Mouse (Mus musculus): Measurements from ENCODE around the gene Klk1b4.
"Not testable (repeated sequence)": the region's sequence is repeated elsewhere in the genome, so short reads cannot be mapped to it uniquely, and the experiment has no call there.

Klk1b4 gene

DNA sequence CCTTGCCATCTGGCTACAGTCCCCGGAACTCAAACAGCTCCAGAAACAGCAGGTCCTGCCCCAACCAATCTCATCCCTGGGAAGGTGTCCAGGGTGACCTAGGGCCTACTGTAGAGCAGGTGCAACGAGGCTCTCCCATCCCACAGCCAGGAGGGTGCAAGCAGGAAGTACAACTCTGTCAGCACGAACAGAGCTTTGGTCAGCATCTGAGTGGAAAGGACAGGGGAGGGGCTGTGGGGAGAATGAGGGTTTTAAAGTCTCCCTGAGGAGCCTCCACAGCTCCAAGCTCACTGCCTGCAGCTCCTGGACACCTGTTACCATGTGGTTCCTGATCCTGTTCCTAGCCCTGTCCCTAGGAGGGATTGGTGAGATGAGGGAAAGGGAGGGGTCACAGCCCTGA is at the start of gene Klk1b4:
Klk1b4 (plus strand) TSS at position 301 of the 400 bp plus-strand sequence.
- not testable (repeated sequence) for DNase-seq (ENCODE audit: low read depth, low spot score)

DNA sequence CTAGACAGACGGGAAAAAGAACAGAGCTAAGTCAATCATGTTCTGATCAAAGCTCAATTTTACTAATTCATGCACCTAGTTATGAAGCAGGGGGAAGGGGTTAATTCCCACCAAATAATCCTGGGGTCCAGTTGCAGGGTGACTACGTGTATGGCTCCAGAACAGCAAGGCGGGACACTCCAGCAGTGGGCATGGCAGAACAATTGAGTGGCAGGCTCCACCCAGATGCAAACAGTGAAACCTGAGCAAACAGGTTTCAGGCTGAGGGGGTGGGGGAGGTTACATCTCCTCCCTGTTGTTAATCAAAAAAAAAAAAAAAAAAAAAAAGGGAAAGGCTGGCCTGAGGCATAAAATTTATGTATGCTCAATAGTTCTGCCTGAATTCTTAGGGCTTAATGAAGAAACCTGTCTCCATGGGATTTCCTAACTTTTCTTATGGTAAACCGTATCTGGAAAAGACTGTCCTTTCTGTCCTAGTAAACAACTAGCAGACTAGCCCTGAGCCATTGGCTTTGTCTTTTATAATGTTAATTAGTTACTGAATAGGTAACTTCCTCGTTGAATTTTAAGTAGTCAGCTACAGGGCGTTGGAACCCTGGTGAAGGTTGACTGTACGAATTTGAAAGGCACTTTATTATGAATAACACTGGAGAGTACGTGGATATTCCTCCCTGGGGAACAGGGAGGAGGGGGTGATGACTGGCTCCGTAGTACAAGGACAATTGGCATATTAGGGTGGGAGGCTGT is 27.8 kb upstream of the Klk1b4 start:
- DNase-seq (ENCODE audit: low read depth, low spot score), result no peak

DNA sequence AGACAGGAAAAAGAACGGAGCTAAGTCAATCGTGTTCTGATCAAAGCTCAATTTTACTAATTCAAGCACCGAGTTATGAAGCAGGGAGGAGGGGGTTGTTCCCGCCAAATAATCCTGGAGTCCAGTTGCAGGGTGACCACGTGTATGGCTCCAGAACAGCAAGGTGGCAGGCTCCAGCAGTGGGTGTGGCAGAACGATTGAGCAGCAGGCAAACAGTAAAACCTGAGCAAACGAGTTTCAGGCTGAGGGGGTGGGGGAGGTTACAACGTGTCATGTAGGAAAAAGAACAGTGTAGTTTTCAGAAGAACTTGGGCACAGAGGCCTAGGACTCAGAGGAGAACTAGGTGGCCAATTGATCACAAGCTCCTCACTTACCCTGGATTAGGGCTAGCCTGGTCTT is 20.7 kb upstream of the Klk1b4 start:
- DNase-seq (ENCODE audit: low read depth, low spot score), result not testable (repeated sequence)

DNA sequence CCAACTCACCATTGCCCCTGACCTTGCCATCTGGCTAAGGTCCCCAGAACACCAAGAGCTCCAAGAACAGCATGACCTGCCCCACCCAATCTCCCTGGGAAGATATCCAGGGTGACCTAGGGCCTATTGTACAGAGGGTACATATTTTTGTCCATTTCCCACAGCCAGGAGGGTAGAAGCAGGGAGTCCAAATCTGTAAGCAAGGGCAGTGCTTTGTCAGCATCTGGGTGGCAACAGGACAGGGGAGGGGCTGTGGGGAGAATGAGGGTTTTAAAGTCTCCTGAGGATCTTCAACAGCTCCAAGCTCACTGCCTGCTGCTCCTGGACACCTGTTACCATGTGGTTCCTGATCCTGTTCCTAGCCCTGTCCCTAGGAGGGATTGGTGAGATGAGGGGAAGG is 19.3 kb upstream of the Klk1b4 start, which contains the start of gene Klk1b24:
Klk1b24 (plus strand) TSS at position 301 of the 400 bp plus-strand sequence.
- DNase-seq (ENCODE audit: low read depth, low spot score), result not testable (repeated sequence)

DNA sequence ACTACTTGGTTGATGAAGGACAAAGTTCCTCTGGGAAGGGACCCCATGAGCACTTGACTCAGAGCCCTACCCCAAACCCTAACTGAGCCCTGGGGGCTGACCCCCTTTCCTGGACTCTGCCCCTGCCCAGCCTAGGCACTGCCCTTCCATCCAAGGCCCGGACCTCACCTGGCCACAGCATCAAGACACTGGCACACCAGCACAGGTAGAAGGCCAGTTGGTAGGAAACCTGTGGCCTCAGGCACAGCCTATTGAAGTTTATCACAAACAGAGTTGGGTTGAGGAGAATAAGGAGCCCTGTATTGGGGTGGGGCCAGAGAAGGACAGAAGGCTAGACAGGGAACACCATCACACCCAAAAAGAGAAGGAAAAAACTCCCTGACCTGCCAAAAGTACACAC is 13.8 kb upstream of the Klk1b4 start:
- not testable (repeated sequence) for DNase-seq (ENCODE audit: low read depth, low spot score)

DNA sequence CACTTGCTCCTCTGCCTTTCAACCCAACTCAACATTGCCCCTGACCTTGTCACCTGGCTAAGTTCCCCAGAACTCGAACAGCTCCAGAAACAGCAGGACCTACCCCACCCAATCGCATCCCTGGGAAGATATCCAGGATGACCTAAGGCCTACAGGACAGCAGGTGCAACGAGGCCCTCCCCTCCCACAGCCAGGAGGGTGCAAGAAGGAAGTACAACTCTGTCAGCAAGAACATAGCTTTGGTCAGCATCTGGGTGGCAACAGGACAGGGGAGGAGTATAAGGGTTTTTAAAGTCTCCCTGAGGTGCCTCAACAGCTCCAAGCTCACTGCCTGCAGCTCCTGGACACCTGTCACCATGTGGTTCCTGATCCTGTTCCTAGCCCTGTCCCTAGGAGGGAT is 9.3 kb upstream of the Klk1b4 start, which contains the start of gene Klk1b3:
Klk1b3 (plus strand) TSS at position 301 of the 400 bp plus-strand sequence.
- DNase-seq (ENCODE audit: low read depth, low spot score), result no peak

DNA sequence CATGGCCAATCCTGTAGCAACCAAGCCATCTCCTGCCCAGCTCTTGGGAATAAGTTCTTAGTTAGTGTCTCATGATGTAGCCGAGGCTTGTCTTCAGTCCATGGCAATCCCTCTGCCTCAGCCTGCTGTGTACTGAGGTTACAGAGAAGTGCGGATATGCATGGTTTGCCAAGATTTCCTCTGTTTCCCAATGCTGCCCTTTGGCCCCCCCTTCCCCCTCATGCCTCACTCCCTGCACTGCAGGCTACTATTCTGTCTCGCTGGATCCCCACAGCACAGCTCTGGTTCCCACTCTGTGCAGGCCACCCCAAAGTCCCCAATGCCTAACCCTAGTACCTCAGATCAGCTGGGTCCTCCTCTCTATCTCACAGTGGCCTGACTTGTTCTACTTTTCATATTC is 1.1 kb downstream of the Klk1b4 start:
- DNase-seq (ENCODE audit: low read depth, low spot score), result no peak

DNA sequence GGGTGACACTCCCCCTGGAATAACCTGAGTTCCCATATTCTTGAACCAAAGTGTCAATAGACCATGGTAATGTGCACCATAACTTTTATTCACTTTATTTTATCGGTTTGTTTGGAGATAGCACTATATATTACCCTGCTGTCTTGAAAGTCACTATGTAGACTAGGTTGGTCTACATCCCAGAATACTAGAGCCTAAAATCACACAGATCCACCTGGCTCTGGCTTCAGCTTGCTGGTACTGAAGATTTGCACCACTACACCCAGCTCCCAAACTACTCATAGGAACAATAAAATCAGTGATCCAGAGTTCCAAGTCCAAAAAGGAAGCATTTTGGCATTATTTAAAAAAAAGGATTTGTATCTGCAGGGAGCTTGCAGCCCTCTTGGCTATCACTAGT is 8.4 kb downstream of the Klk1b4 start, which contains the start of gene Klk1b5:
Klk1b5 (plus strand) TSS at position 301 of the 400 bp plus-strand sequence.
- no peak for DNase-seq (ENCODE audit: low read depth, low spot score)

DNA sequence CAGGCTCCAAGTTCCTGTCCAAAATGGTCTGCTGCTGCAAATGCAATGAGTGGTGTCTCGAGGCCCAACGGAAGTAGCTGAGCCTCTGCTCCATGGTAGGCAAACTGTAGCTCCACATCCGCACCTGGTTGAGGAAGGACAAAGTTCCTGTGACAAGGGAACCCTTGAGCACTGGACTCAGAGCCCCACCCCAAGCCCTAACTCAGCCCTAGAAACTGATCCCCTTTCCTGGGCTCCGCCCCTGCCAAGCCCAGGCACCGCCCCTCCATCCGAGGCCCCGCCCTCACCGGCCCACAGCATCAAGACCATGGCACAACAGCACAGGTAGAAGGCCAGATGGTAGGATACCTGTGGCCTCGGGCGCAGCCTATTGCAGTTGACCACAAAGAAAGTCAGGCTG is 14.4 kb downstream of the Klk1b4 start:
- DNase-seq (ENCODE audit: low read depth, low spot score), result not testable (repeated sequence)

DNA sequence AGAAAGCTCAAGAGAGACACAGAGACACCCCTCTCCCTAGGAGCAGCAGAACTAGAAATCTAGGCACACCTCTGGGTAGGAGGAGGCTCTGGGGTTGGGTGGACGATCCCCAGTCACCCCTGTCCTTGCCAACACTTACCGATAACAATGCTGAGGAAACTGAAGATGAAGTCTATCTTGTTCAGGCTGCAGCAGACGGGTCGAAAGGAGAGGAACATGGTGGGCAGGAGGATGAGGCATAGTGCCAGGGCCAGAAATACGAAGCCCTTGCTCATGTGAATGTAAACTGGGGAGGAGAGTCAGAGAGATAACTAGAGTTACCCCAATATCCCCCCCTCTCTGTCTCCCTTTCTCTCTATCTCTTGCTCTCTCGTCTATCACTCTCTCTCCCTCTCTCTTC is 15.1 kb downstream of the Klk1b4 start:
- not testable (repeated sequence) for DNase-seq (ENCODE audit: low read depth, low spot score)

DNA sequence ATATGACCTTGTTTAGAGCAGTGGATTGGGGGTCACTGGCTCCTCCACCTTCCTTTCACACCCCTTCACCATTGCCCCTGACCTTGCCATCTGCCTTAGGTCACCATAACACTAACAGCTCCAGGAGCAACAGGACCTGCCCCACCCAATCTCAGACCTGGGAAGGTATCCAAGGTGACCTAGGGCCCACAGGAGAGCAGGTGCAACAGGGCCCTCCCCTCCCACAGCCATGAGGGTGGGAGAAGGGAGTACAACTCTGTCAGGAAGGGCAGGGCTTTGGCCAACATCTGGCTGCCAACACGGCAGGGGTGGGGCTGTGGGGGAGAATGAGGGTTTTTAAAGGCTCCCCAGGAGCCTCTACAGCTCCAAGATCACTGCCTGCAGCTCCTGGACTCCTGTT is 17.8 kb downstream of the Klk1b4 start, which contains the start of gene Klk1:
Klk1 (plus strand) TSS at position 285 of the 400 bp plus-strand sequence.
- no peak for DNase-seq (ENCODE audit: low read depth, low spot score)

DNA sequence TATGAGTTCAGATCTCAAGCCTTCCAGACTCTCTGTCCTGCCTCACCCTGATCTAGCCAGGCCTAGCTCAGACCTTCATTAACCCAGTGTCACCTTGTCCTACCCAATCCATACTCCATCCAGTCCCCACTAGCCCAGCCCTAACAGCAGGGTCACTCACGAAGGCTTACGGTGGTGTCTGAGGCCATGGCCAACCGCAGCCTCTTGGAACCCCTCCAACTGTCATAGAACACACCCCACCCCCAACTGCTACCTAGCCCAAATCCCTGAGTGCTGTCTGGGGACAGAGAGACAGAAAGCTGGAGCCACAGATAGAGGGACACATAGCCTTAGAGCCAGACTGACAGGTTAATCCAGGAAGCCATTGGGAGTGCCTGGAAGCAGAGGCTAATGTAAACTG is 28.7 kb downstream of the Klk1b4 start, which contains the start of gene Gm36864:
Gm36864 (plus strand) TSS at position 269 of the 400 bp plus-strand sequence.
- no peak for DNase-seq (ENCODE audit: low read depth, low spot score)

DNA sequence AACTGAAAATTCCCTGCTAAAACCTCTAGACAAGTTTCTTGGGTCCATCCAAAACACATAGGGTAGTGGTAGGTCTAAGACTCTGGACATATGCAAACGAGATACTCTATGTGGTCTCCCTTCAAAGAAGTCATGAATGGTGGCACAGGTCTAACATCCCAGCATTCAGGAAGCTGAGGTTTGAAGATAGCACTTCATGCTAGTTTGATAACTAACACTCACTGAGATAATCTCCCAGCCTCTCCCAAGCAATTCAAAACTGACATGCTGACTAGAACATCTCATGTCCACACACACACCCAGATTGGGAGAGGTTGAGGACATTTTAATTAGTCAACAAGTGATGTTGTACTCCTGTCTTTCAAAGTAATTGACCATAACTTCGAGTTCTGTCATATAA is 32.7 kb downstream of the Klk1b4 start:
- no peak for DNase-seq (ENCODE audit: low read depth, low spot score)

DNA sequence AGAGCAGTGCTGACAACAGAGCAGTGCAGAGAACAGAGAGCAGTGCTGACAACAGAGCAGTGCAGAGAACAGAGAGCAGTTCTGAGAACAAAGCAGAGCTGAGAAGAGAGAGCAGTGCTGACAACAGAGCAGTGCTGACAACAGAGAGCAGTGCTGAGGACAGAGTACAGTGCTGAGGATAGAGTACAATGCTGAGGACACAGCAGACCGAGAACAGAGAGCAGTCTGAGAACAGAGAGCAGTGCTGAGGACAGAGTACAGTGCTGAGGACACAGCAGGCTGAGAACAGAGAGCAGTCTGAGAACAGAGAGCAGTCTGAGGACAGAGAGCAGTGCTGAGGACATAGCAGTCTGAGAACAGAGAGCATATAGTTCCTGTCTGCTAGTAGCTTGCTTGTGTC is 33.5 kb downstream of the Klk1b4 start:
- DNase-seq (ENCODE audit: low read depth, low spot score), result no peak

DNA sequence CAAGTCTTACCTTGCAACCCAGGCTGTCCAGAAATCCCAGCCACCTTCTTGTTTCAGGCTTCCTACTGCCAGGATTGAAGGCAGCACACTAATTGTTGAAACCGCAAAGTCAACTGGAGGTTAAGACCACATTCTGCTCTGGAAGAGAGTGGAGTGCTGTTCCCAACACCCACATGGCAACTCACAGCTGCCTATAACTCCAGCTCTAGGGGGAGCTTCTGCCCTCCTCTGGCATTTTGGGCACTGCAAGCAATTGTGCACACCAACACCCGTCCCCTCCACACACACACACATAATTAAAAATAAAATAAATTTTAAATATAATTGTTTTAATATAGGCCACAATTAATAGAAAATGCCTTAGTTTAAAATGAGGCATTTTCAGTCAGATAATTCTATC is 33.9 kb downstream of the Klk1b4 start:
- DNase-seq (ENCODE audit: low read depth, low spot score), result no peak

DNA sequence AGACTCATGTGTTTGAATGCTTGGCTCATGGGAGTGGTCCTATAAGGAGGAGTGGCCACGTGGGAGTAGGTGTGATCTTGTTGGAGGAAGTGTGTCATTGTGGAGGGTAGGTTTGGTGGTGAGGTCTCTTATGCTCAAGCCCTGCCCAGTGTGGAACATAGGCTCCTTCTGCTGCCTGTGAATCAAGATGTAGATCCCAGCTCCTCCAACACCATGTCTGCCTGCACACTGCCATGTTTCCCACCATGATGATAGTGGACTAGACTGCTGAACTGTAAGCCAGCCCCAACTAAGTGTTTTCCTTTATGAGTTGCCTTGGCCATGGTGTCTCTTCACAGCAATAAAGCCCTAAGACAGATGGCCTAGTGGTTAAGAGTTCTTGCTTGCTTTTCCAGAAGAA is 36.8 kb downstream of the Klk1b4 start:
- DNase-seq (ENCODE audit: low read depth, low spot score), result no peak

DNA sequence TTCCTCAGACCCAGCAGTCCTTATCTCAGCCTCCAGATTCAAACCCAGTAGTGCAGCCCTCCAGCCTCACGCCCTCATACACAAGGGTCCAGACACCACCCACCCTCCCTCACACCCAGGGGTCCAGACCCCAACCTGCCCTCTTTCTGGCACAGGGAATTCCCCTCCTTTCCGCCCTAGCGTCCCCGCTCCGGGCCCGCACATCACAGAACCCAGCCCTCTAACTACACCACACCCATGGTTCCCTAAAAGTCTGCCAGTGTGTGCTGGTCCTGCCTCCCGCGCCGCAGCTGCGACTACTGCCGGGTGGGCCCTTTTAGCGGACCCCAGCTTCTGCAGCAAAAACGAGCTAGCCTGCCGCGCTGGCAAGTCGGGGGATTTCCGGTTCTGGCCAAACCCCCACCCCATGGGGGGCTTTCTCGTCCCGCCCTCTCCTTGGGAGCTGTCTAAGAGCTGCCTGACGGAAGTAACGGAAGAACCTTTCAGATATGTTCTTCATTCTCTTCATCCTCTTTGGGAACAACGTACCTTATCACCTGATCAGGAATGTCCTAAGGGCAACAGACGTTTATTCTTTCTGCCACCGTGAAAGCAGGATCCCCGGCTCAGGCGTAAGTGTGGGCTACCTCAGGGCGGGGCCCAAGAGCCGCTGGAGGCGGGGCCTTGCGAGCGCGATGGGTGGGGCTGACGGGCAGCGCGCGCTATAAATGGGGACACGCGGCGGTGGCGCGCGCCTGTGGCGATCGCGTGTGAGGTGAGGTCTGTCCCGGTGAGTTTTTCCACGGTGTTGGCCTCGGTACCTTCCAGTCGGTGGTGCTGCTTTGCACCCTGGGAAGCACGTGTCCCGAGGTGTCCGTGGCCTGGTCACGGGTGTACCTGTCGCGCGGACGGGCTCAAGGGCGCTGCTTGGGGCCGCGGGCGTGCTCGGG is 39.1 kb downstream of the Klk1b4 start, which contains the start of the genes 1700028J19Rik and 2410002F23Rik:
1700028J19Rik (minus strand) TSS at position 641 of the 929 bp plus-strand sequence.
2410002F23Rik (plus strand) TSS at position 668 of the 929 bp plus-strand sequence.
- peak; percentile 93 for DNase-seq (ENCODE audit: low read depth, low spot score)

DNA sequence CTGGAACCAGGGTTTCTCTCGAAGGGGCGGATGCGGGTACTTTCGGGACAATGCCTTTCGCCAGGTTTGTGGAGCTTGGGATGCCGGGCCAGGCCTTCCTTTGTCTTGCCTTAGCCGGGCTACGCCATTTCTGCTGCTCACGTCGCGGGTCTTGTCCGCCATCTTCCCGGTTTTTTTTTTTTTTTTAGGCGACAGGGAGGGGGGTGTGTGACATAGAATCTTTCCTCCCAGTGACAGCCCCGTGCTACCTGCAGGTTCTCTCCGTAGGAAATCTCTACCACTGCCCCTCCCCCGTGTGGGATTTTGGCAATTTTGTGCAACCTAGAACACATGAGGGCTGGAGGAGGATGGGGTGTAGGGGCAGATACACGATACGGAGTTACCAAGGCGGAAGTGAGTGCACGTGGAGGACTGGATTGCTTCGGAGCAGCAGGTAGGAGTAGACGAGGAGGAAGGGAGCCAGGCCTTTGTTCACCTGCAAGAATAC is 39.8 kb downstream of the Klk1b4 start:
- peak; percentile 75 for DNase-seq (ENCODE audit: low read depth, low spot score)

DNA sequence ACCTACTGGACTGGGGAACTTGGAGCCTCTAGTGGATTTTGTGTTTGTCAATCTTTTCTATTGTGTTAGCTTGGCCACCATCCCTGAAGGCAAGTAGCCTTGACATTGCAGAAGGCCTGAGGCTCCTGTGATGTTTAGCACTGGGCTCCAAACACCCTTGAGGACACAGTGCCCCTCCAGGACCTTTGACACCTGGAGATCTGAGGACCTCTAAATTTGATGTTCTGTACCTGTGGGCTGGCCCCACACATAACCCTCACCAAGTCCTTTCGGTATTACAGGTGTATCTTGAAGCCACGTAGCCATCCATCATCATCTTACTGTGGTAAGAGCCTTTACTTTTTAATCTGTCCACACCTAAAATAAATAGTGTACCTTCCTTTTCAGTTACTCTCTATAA is 40.7 kb downstream of the Klk1b4 start:
- no peak for DNase-seq (ENCODE audit: low read depth, low spot score)

DNA sequence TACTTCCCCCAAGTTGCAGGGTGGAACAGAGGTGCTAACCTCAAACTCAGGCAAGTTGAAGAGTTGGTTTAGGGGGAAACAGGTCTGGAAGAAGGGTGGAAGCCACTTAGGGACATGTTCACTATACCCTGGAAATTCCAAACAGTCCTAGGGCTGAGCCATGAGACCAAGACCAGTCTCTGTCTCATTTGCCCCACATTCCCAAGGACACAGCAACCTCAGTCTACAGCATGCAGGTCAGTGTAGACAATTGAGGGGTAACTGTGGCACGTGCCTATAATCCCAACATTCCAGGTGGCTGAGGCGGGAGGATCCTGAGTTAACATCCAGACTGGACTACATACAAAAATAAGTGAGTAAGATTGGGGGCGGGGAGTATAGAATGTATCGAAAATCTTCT is 42.0 kb downstream of the Klk1b4 start:
- DNase-seq (ENCODE audit: low read depth, low spot score), result no peak

DNA sequence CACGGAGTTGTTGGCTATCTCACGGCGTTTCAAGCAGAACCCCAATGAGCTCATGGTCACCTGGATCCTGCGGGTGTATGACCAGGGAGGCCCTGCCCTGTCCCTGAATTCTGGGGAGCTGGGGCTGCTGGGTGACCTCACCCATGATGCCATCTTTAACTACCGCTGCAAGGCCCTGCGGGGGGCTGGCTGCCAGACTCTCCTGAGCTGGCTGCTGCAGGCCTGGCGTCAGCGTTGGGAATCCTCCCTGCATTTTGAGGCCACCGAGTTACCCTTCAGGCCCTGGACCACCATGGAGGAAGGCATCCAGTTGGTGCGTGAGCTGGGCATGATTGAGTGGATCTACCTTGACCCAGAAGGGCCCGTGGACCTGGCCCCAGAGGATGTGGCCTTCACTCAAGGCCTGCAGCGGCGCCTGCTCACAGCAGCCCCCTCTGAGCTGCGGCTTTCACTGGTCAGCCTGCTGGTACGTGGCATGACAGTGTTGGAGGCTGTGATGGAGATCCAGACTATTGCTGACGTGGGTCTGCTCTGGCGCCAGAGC is 43.6 kb downstream of the Klk1b4 start:
- not testable (repeated sequence) for DNase-seq (ENCODE audit: low read depth, low spot score)
